ENCODE assay signal across 8 mouse cellular contexts in the genomic region with DNA sequence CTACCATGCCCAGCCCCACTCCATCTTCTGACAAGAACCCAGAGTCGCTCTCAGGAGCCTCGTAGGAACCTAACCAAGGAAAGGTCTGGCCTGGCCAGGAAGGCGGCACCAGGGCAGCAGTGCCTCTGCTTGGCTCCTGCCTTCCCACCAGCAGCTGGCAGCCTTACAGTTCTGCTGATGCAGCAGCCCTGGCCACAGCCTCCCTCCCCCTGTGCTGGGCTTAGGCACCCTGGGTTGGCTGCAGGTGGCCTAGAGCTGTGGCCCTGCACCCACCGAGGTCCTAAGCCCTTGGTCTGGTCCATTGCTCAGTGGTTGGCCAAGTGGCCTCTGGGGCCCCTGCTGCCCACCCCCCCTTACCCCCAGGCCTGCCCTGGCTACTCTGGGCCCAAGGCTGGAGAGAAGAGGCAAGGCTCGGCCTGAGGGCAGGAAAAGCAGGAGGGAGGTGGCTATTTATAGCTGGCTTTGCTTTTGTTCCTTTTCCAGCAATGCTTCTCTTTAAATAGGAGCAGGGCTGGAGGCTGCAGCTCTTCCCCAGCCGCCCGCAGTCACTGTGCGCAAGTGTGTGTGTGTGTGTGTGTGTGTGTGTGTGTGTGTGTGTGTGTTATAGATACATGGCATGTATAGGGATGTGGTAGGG. TPM values are rescaled to one million over a fixed set of nuclear protein-coding genes. Genes with fewer than 3 reads are reported as not detected.
DNase-seq lines count a peak whose midpoint lies in the region; ATAC-seq and TF ChIP-seq lines count a peak whose summit lies in the region.

No protein-coding gene starts in this region.

- H3K4me1 ChIP-seq in kidney, adult 2 months (ENCODE audit: control insufficient read depth, insufficient read depth, low read length): peaks cover 25% of the 10 kb centered on the region
- peaks cover 88% of the 10 kb centered on the region for H3K4me1 ChIP-seq in midbrain, embryonic 13.5 days (replicated peaks)

- no peak overlapping the region for H3K4me3 ChIP-seq in kidney, adult 2 months (ENCODE audit: insufficient read depth, low read depth, low read length)
- no peak overlapping the region for H3K4me3 ChIP-seq in midbrain, embryonic 13.5 days (replicated peaks)

- peak overlapping the region; percentile 91; the same call in 1 of the 2 replicates for H3K27ac ChIP-seq in kidney, adult 2 months (ENCODE audit: insufficient read depth, low read depth, low read length)
- H3K27ac ChIP-seq in midbrain, embryonic 13.5 days: peak overlapping the region; percentile 86

- H3K9me3 ChIP-seq in midbrain, embryonic 13.5 days: no peaks in the 10 kb centered on the region

- 0 out of 2 replicates have a peak overlapping the region, but pooled peaks have one; percentile 48 for H3K9ac ChIP-seq in midbrain, embryonic 13.5 days (replicated peaks)

- intact Hi-C loops in left cerebral cortex, postnatal 10 days (cut with DNase I): no loop called here

- no peak for TF ChIP-seq POLR2A in brain, embryonic 14.5 days (IDR thresholded peaks at IDR 0.05; ENCODE audit: borderline replicate concordance, extremely low read depth, insufficient read depth, insufficient read length, poor library complexity, severe bottlenecking)
- TF ChIP-seq POLR2A in kidney, adult 2 months (IDR thresholded peaks at IDR 0.05; ENCODE audit: low read depth, low read length): no peak

- no peaks in the 10 kb centered on the region for H3K36me3 ChIP-seq in kidney, adult 2 months (ENCODE audit: control insufficient read depth, insufficient read depth, low read length)
- no peaks in the 10 kb centered on the region for H3K36me3 ChIP-seq in midbrain, embryonic 13.5 days

- DNase-seq in left cerebral cortex, postnatal 10 days (ENCODE audit: extremely low spot score in 1 of 2, low spot score in 2 of 2): peak; percentile 52 to 63
- DNase-seq in left cerebral cortex, adult 9 months (ENCODE audit: low spot score in 2 of 2): no peak
- DNase-seq in brain, embryonic 14.5 days (ENCODE audit: low read depth): peak; percentile 59
- peak; percentile 46 for DNase-seq in gastrocnemius, postnatal 10 days
- peak; percentile 85 for DNase-seq in kidney, adult 2 months
- no peak for DNase-seq in thymus, adult 18-20 months

- WGBS in kidney, adult 2 months: 36% methylated on average over 8 of the region's 8 CpGs
- 38% methylated on average over 8 of the region's 8 CpGs for WGBS in midbrain, embryonic 13.5 days

- ATAC-seq in midbrain, embryonic 13.5 days: peak; percentile 22; the same call in 1 of the 2 replicates
- no peak for ATAC-seq in megakaryocyte progenitor cell, adult 5-6 weeks (replicated peaks; ENCODE audit: poor library complexity)

- TF ChIP-seq CTCF in brain, embryonic 14.5 days (IDR thresholded peaks at IDR 0.05; ENCODE audit: borderline replicate concordance, extremely low read depth, insufficient read depth, insufficient read length): no peak
- no peak for TF ChIP-seq CTCF in kidney, adult 2 months (conservative IDR thresholded peaks at IDR 0.05; ENCODE audit: insufficient read depth, insufficient read length, low read depth, low read length)

- H3K27me3 ChIP-seq in kidney, adult 2 months (replicated peaks; ENCODE audit: control insufficient read depth, insufficient read depth, low read length): no peaks in the 10 kb centered on the region
- no peaks in the 10 kb centered on the region for H3K27me3 ChIP-seq in midbrain, embryonic 13.5 days

- H3K4me2 ChIP-seq in midbrain, embryonic 13.5 days (replicated peaks): no peak overlapping the region; the same call in 1 of the 2 replicates

RNA-seq across cellular contexts. Expression of a gene that starts 18.6 kb away (rescaled TPM):
- total RNA-seq in left cerebral cortex, postnatal 10 days (2021): 10 to 100 TPM; 44.8 to 46.9 TPM
- 6.6 and 12.1 TPM in 2 replicates for polyA plus RNA-seq in brain, embryonic 14.5 days (2012; rRNA removed)
- total RNA-seq in gastrocnemius, postnatal 10 days (2021): 1 to 10 TPM; 3.2 to 3.8 TPM
- polyA plus RNA-seq in kidney, adult 2 months (2012; rRNA removed): 11.3 and 12.7 TPM in 2 replicates
- 12.4 and 12.7 TPM in 2 replicates for polyA plus RNA-seq in midbrain, embryonic 13.5 days (2015; fragmentation: Nextera tagmentation; extraction: Ambion mirVana)
- 0.49 and 1.1 TPM in 2 replicates for total RNA-seq in megakaryocyte progenitor cell, adult 5-6 weeks (2015)
- total RNA-seq in megakaryocyte progenitor cell, adult 5-6 weeks (2017): 0.20 and 0.42 TPM in 2 replicates

RNA-seq across cellular contexts. Expression of a gene that starts 21.1 kb away (rescaled TPM):
- total RNA-seq in left cerebral cortex, postnatal 10 days (2021): 10 to 100 TPM; 14.1 to 15.9 TPM
- 19.3 and 23.9 TPM in 2 replicates for polyA plus RNA-seq in brain, embryonic 14.5 days (2012; rRNA removed)
- total RNA-seq in gastrocnemius, postnatal 10 days (2021): 1 to 10 TPM; 8.3 to 8.4 TPM
- polyA plus RNA-seq in kidney, adult 2 months (2012; rRNA removed): 40.2 and 46.7 TPM in 2 replicates
- polyA plus RNA-seq in midbrain, embryonic 13.5 days (2015; fragmentation: Nextera tagmentation; extraction: Ambion mirVana): 14.9 and 15.4 TPM in 2 replicates
- 3.3 and 7.4 TPM in 2 replicates for total RNA-seq in megakaryocyte progenitor cell, adult 5-6 weeks (2015)
- 9.2 and 9.5 TPM in 2 replicates for total RNA-seq in megakaryocyte progenitor cell, adult 5-6 weeks (2017)

RNA-seq across cellular contexts. Expression of a gene that starts 33.5 kb away (rescaled TPM):
- total RNA-seq in left cerebral cortex, postnatal 10 days (2021): 10 to 100 TPM in 1 of 2 experiments, 1 to 10 TPM in 1; 9.2 to 11.3 TPM
- 20.0 and 23.8 TPM in 2 replicates for polyA plus RNA-seq in brain, embryonic 14.5 days (2012; rRNA removed)
- total RNA-seq in gastrocnemius, postnatal 10 days (2021): 1 to 10 TPM; 4.7 to 5.1 TPM
- polyA plus RNA-seq in kidney, adult 2 months (2012; rRNA removed): 18.6 and 33.7 TPM in 2 replicates
- polyA plus RNA-seq in midbrain, embryonic 13.5 days (2015; fragmentation: Nextera tagmentation; extraction: Ambion mirVana): 19.8 and 22.4 TPM in 2 replicates
- total RNA-seq in megakaryocyte progenitor cell, adult 5-6 weeks (2015): 20.8 and 26.3 TPM in 2 replicates
- total RNA-seq in megakaryocyte progenitor cell, adult 5-6 weeks (2017): 14.5 and 16.5 TPM in 2 replicates

RNA-seq across cellular contexts. Expression of a gene that starts 42.8 kb away (rescaled TPM):
- 1 to 10 TPM; 3.9 to 5.3 TPM for total RNA-seq in left cerebral cortex, postnatal 10 days (2021)
- polyA plus RNA-seq in brain, embryonic 14.5 days (2012; rRNA removed): 8.3 and 11.7 TPM in 2 replicates
- 10 to 100 TPM; 21.1 to 27.1 TPM for total RNA-seq in gastrocnemius, postnatal 10 days (2021)
- 8.6 and 12.6 TPM in 2 replicates for polyA plus RNA-seq in kidney, adult 2 months (2012; rRNA removed)
- 1.2 and 2.4 TPM in 2 replicates for polyA plus RNA-seq in midbrain, embryonic 13.5 days (2015; fragmentation: Nextera tagmentation; extraction: Ambion mirVana)
- 0.02 TPM in 1 of 2 replicates, not detected in the other for total RNA-seq in megakaryocyte progenitor cell, adult 5-6 weeks (2015)
- not detected in 2 replicates for total RNA-seq in megakaryocyte progenitor cell, adult 5-6 weeks (2017)

Comparison
In these comparisons a context has a peak if more than half of its experiments do, and no peak if none do; other contexts are left out.
1. DNase-seq: peak in left cerebral cortex, postnatal 10 days (2 of 2), brain, embryonic 14.5 days (single experiment), gastrocnemius, postnatal 10 days (single experiment) and kidney, adult 2 months (single experiment); none in left cerebral cortex, adult 9 months (0 of 2) and thymus, adult 18-20 months (0 of 2).
2. RNA of a gene that starts 18.6 kb away (total RNA-seq): 44.8 to 46.9 TPM in left cerebral cortex, postnatal 10 days; 3.2 to 3.8 TPM in gastrocnemius, postnatal 10 days and 0.20 to 1.1 TPM in megakaryocyte progenitor cell, adult 5-6 weeks; every median in the first group is over 4 times any median in the second.